Mouse (Mus musculus) kidney, adult 2 months (tissue): Measurements from ENCODE around the gene Egflam. TPM values are rescaled to one million over a fixed set of nuclear protein-coding genes. Genes with fewer than 3 reads are reported as not detected.

Experiments
- DNase-seq: peaks from one replicate; pipeline ENCODE4 v3.0.0; 2021
- H3K27ac ChIP-seq: fragments of 200-500 bp; 2 replicates; pipeline ENCODE4 v1.5.1; 2012; ENCODE audit warnings: low read depth, low read length, control low read depth, inconsistent platforms; ENCODE audit not compliant: insufficient read depth
- H3K27me3 ChIP-seq: fragments of 200-500 bp; replicated peaks from 2 replicates; pipeline ENCODE4 v1.6.1; 2012; ENCODE audit warnings: mild to moderate bottlenecking, moderate library complexity, low read length, inconsistent platforms; ENCODE audit not compliant: control insufficient read depth, insufficient read depth
- H3K36me3 ChIP-seq: fragments of 200-500 bp; 2 replicates; pipeline ENCODE4 v1.6.1; 2012; ENCODE audit warnings: mild to moderate bottlenecking, moderate library complexity, low read length, inconsistent platforms; ENCODE audit not compliant: control insufficient read depth, insufficient read depth
- H3K4me1 ChIP-seq: fragments of 200-500 bp; 2 replicates; pipeline ENCODE4 v1.6.1; 2011; ENCODE audit warnings: low read length; ENCODE audit not compliant: control insufficient read depth, insufficient read depth
- H3K4me3 ChIP-seq: fragments of 200-500 bp; 2 replicates; pipeline ENCODE4 v1.5.1; 2011; ENCODE audit warnings: mild to moderate bottlenecking, low read depth, low read length, control low read depth; ENCODE audit not compliant: insufficient read depth
- CTCF ChIP-seq: fragments of 200-500 bp; conservative IDR thresholded peaks from 2 replicates; pipeline ENCODE4 v1.5.1; 2011; ENCODE audit warnings: low read depth, mild to moderate bottlenecking, control low read depth, low read length, moderate library complexity, mixed read lengths; ENCODE audit not compliant: insufficient read depth, insufficient read length
- POLR2A ChIP-seq: fragments of 200-500 bp; IDR thresholded peaks from one replicate; pipeline ENCODE4 v1.6.1; 2011; ENCODE audit warnings: low read depth, low read length, control low read depth
- WGBS: fragments of 180-500 bp; shearing (Covaris S2); methylation state at CpG from one replicate; pipeline ENCODE4 v1.1.7; 2018; 5-methylcytosine and 5-hydroxymethylcytosine counted together
- polyA plus RNA-seq: library from polyadenylated mRNA; depleted of rRNA; stranded (reverse); fragments of >200 nt; gene quantifications from 2 replicates; pipeline ENCODE4 v1.2.3, GENCODE M21; 2012; rRNA removed

The Egflam gene
- 6.8 and 7.8 TPM in 2 replicates for polyA plus RNA-seq

GRCm38 (mm10) chr15:7397818-7398608 is at the start of gene Egflam:
Egflam (minus strand) TSS chr15:7398395.
- WGBS: 1% methylated on average over 62 of the region's 62 CpGs
- TF ChIP-seq CTCF: no peak
- TF ChIP-seq POLR2A: no peak
- Histone ChIP-seq H3K4me1 (no peaks in the 10 kb centered on the region), H3K4me3 (peak within 1 kb of the TSS; percentile 63), H3K36me3 (no peaks in the 10 kb centered on the region), H3K27me3 (peaks cover 2% of the 10 kb centered on the region; the same call in 1 of the 2 replicates), H3K27ac (peak within 1 kb of the TSS; percentile 73)
- DNase-seq: no peak

- H3K4me3 ChIP-seq: no peak overlapping the region
- H3K36me3 ChIP-seq: no peaks in the 10 kb centered on the region
- no peaks in the 10 kb centered on the region for H3K4me1 ChIP-seq
- H3K27ac ChIP-seq: no peak overlapping the region
- no peaks in the 10 kb centered on the region; the same call in 1 of the 2 replicates for H3K27me3 ChIP-seq
- WGBS: 65% methylated on average over 17 of the region's 17 CpGs
- TF ChIP-seq CTCF: no peak
- TF ChIP-seq POLR2A: no peak
- peak; percentile 25 for DNase-seq
Measured at GRCm38 (mm10) chr15:7443396-7444315, 45.5 kb upstream of the Egflam start.

GRCm38 (mm10) chr15:7442148-7443100 is 44.2 kb upstream of the Egflam start:
- Histone ChIP-seq H3K27me3 (no peaks in the 10 kb centered on the region; the same call in 1 of the 2 replicates), H3K27ac (no peak overlapping the region), H3K4me1 (no peaks in the 10 kb centered on the region), H3K4me3 (no peak overlapping the region), H3K36me3 (no peaks in the 10 kb centered on the region)
- WGBS: 60% methylated on average over 16 of the region's 16 CpGs
- TF ChIP-seq CTCF (no peak), POLR2A (no peak)
- DNase-seq: peak; percentile 14

GRCm38 (mm10) chr15:7424282-7424681 is 26.1 kb upstream of the Egflam start:
- Histone ChIP-seq H3K4me3 (no peak overlapping the region), H3K27ac (no peak overlapping the region), H3K36me3 (no peaks in the 10 kb centered on the region), H3K27me3 (no peaks in the 10 kb centered on the region), H3K4me1 (no peaks in the 10 kb centered on the region)
- TF ChIP-seq CTCF: no peak
- TF ChIP-seq POLR2A: no peak
- DNase-seq: no peak
- 84% methylated on average over 2 of the region's 2 CpGs for WGBS

- H3K27me3 ChIP-seq: no peaks in the 10 kb centered on the region
- TF ChIP-seq POLR2A (no peak), CTCF (no peak)
- no peak overlapping the region for H3K4me3 ChIP-seq
- WGBS: 76% methylated on average over 8 of the region's 8 CpGs
- DNase-seq: peak; percentile 34
- no peak overlapping the region for H3K27ac ChIP-seq
- no peaks in the 10 kb centered on the region for H3K36me3 ChIP-seq
- no peaks in the 10 kb centered on the region for H3K4me1 ChIP-seq
Measured at GRCm38 (mm10) chr15:7404521-7404920, 6.3 kb upstream of the Egflam start.
